Mouse (Mus musculus) adrenal gland, postnatal 10 days (tissue): Measurements from ENCODE around the gene Dao. TPM values are rescaled to one million over a fixed set of nuclear protein-coding genes. Genes with fewer than 3 reads are reported as not detected.

Experiments
- DNase-seq: peaks from one replicate; pipeline ENCODE4 v3.0.0; 2021; ENCODE audit warnings: mixed read lengths
- total RNA-seq, 2 experiments: library from RNA; stranded (reverse); gene quantifications; 2 replicates each; pipeline ENCODE4 v1.2.3; 2021

Gene Dao
- total RNA-seq, 2 experiments from 2014 or later, result not detected

- no peak for DNase-seq
Measured at GRCm38 (mm10) chr5:113983541-113983940, 20.0 kb upstream of the Dao start.

DNA sequence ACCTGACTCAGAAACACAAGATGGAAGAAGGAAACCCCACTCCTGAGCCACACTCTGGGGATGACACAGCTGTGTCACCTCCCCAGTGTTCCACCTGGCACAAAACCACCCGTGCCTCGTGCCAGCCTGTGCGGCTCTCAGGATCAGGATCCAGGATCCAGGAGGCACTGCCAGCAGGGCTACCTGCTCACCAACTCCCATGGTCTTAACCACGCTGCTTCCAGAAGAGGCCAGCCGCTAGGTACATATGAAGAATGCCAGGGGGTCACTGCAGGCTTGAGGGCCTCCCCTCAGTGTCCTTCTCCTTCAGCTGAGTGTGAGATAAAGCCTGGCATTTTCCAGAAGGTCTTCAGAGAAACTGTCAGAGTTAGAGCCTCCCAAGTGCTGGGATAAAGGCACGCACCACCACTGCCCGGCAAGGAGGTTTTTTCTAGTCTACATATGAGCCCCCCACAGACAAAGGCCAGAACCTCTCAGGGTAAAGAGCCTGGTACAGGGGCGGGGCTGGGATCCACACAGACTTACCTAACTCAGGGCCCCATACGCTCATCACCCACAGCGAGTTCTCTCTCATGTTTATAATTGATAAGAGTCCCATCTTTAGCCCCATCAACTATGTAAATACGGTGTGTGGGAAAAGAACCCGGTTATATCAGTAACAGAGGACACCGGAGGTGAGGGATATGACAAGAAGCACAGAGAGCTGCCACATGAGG, 19.3 kb upstream of the Dao start:
- no peak for DNase-seq

GRCm38 (mm10) chr5:113985737-113986136, 17.8 kb upstream of the Dao start:
- DNase-seq, result no peak

GRCm38 (mm10) chr5:113986182-113986961, 17.1 kb upstream of the Dao start:
- DNase-seq, result peak; percentile 54

DNA sequence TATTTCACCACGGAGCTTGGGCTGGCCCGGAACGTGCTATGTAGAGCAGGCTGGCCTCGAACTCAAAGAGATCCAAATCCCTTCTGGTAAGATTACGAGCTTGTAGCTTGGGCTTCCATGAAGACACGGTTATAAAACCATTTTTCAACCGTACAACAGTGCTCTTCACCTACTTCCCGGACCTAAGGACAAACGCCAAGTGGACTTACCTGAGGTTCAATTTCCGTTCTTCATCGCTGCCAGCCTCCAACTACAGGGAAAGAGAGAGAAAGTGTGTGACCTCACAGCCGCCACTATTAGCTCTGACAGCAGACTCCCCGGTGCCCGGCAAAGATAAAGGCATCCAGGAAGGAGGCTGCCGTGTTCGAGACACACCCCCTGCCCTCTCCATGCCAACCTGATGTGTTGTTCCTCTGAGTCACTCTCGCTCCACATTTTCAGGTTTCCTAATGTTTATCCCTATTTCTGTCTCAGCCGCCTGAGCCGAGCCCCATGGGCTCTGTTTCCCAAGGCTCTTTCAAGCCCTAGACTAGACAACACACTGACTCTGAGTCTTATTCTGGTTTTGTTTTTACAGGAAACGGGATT, 14.0 kb upstream of the Dao start:
- DNase-seq, result peak; percentile 51

- DNase-seq, result no peak
Measured at GRCm38 (mm10) chr5:113990593-113990992, 12.9 kb upstream of the Dao start.

GRCm38 (mm10) chr5:113991141-113991540, 12.4 kb upstream of the Dao start:
- DNase-seq, result no peak

GRCm38 (mm10) chr5:113992339-113992831, 11.1 kb upstream of the Dao start:
- peak; percentile 49 for DNase-seq

- DNase-seq, result peak; percentile 66
Measured at GRCm38 (mm10) chr5:113993031-113993486, 10.4 kb upstream of the Dao start.

GRCm38 (mm10) chr5:113993487-113994465, 9.7 kb upstream of the Dao start, which contains the start of gene Ssh1:
Ssh1 (minus strand) TSS chr5:113993894.
- DNase-seq, result peak; percentile 95

GRCm38 (mm10) chr5:113996458-113996857, 7.0 kb upstream of the Dao start:
- DNase-seq, result no peak

GRCm38 (mm10) chr5:113999382-113999781, 4.1 kb upstream of the Dao start:
- no peak for DNase-seq

DNA sequence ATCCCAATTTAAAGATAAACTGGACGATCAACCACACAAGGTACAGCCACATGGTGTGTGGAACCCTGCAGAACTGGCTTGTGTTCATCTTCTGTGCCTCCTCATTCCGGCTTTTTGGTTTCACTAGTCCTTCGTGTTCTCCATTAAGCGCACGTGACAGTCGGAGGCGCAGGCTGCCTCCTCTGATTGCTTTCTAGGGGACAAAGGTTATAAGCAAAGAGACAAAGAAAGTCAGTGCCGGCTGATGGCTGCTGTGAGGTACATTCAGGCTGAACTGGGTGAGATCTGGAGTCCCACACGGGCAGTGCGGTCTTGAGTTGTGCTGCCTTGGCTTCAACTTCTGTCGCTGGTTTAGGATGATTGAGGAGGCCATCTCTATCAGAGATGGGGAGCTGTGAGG, 1.1 kb downstream of the Dao start:
- no peak for DNase-seq

GRCm38 (mm10) chr5:114005100-114005499, 1.6 kb downstream of the Dao start:
- DNase-seq, result no peak

- no peak for DNase-seq
Measured at GRCm38 (mm10) chr5:114006974-114007373, 3.5 kb downstream of the Dao start.

GRCm38 (mm10) chr5:114007753-114008453, 4.4 kb downstream of the Dao start:
- no peak for DNase-seq

GRCm38 (mm10) chr5:114009049-114009448, 5.5 kb downstream of the Dao start:
- no peak for DNase-seq

DNA sequence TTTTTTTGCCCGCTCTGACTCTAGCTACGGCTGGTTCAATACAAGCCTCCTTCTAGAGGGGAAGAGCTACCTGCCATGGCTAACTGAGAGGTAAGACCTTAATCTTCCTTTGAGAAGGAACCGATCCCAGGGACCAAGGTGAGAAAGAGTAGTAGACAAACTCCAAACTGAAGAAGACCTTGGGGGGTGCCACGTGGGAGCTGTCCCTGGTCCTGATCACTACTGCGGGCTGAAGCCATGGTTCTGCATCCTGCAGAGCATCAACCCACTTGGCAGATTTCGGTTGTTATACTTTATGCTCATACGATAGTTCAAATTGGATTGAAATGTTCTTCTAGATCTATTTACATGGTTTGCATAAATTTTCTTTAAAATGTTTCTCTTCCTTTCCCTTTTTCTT, 11.6 kb downstream of the Dao start:
- peak; percentile 65 for DNase-seq

DNA sequence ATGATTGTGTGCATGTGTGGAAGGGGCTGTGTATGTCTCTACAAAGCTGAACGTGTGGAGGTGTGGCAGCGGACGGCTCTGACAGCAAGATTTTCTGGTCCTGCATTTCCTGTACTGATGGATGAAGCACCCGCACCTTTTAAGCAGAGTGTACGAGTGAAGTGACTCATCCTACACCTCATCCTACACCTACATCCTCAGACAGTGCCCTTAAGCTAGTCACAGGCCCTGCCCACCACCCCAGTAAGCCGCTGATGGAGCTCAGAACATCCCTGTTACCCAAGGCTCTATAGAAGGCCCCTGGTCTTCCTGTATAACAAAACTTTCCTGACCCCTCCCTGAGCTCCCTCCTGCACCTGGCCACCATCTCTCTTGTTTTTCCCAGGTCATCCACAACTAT, 20.9 kb downstream of the Dao start:
- no peak for DNase-seq

DNA sequence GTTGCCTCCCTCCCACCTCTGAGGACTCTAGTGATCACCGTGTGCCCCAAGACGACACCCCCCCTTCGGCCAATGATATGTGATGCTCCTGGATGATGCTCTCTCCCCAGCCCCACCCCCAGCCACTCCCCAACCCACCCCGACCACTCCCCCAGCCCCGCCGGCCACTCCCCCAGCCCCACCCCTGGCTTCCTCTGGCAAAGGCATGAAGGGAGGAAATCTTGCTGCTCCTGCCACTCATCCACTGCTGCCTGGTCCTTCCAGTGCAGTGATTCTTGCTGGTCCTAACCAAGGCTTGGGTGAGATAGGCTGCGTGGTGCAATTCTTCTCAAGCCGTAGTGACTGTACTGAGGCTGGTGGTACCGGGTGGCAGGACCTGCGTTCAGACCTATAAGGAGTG, 21.4 kb downstream of the Dao start:
- DNase-seq, result no peak
